In genomic region chr11:84920981-84921380, GRCm38 (mm10) we compare ENCODE assay signal across 20 mouse cellular contexts. TPM values are rescaled to one million over a fixed set of nuclear protein-coding genes. Genes with fewer than 3 reads are reported as not detected.
"Had no signal": no experiment of that assay in that cellular context is flagged by ENCODE, and none has a peak within 500 bp of the region (broad histone marks: within the 10 kb centered on the region; RNA-seq: fewer than 3 reads in every experiment).

No protein-coding gene starts in this region.

- H3K36me3 ChIP-seq: midbrain, embryonic 10.5 days; midbrain, embryonic 12.5 days; neural tube, embryonic 13.5 days; neural tube, embryonic 15.5 days had no signal

- H3K27ac ChIP-seq: midbrain, embryonic 10.5 days; midbrain, embryonic 12.5 days; neural tube, embryonic 13.5 days; neural tube, embryonic 15.5 days had no signal

- ATAC-seq: midbrain, embryonic 16.5 days had no signal

- DNase-seq: lung, embryonic 14.5 days; lung, postnatal 10 days; lung, postnatal 4 days; midbrain, embryonic 14.5 days; retina, postnatal 1 day; right cerebral cortex, adult 18-20 months; right cerebral cortex, postnatal 25 days; right cerebral cortex, postnatal 4 days; spleen, adult 18-20 months; thymus, adult 18-20 months; thymus, postnatal 14 days; thymus, postnatal 36 days had no signal

- H3K4me3 ChIP-seq: midbrain, embryonic 10.5 days; midbrain, embryonic 12.5 days; myocyte; neural tube, embryonic 13.5 days; neural tube, embryonic 15.5 days had no signal

- H3K27me3 ChIP-seq: midbrain, embryonic 12.5 days; neural tube, embryonic 13.5 days; neural tube, embryonic 15.5 days had no signal

- H3K4me2 ChIP-seq: lung, embryonic 14.5 days; midbrain, embryonic 12.5 days; neural tube, embryonic 13.5 days; neural tube, embryonic 15.5 days had no signal

- H3K9me3 ChIP-seq: midbrain, embryonic 10.5 days; midbrain, embryonic 12.5 days; neural tube, embryonic 13.5 days; neural tube, embryonic 15.5 days had no signal

- H3K9ac ChIP-seq: lung, embryonic 14.5 days; midbrain, embryonic 12.5 days; neural tube, embryonic 13.5 days; neural tube, embryonic 15.5 days had no signal

RNA-seq across cellular contexts. Expression of gene Car4, which starts 36.6 kb away (rescaled TPM):
- total RNA-seq: megakaryocyte, adult 5-6 weeks; megakaryocyte-erythroid progenitor cell, adult 5-6 weeks had no signal
- polyA plus RNA-seq: myocyte had no signal
